Mouse (Mus musculus) testis, postnatal 10 days (tissue): ENCODE measurements around the gene Bbs12.

Experiments
- DNase-seq: peaks from one replicate; pipeline ENCODE4 v3.0.0; 2021; ENCODE audit warnings: low spot score

Gene Bbs12

GRCm38 (mm10) chr3:37326627-37327026 is 14.3 kb downstream of the Bbs12 start:
- DNase-seq, result no peak

GRCm38 (mm10) chr3:37328489-37328888 is 16.1 kb downstream of the Bbs12 start:
- DNase-seq, result no peak

- no peak for DNase-seq
Observed at GRCm38 (mm10) chr3:37329963-37330362, 17.6 kb downstream of the Bbs12 start.

GRCm38 (mm10) chr3:37331999-37332449 is 19.7 kb downstream of the Bbs12 start:
- no peak for DNase-seq

- DNase-seq, result no peak
Observed at GRCm38 (mm10) chr3:37334053-37334452, 21.7 kb downstream of the Bbs12 start.

GRCm38 (mm10) chr3:37341110-37341509 is 28.8 kb downstream of the Bbs12 start:
- peak; percentile 54 for DNase-seq

- DNase-seq, result no peak
Observed at GRCm38 (mm10) chr3:37342811-37343210, 30.5 kb downstream of the Bbs12 start.

GRCm38 (mm10) chr3:37347671-37348070 is 35.3 kb downstream of the Bbs12 start:
- DNase-seq, result no peak

GRCm38 (mm10) chr3:37348221-37349165 is 36.1 kb downstream of the Bbs12 start, which contains the start of gene Fgf2:
TSS of gene Fgf2 (plus strand) at chr3:37348346.
- DNase-seq, result peak; percentile 69

- no peak for DNase-seq
Observed at GRCm38 (mm10) chr3:37349166-37349548, 36.8 kb downstream of the Bbs12 start.

- no peak for DNase-seq
Observed at GRCm38 (mm10) chr3:37350386-37350785, 38.0 kb downstream of the Bbs12 start.

GRCm38 (mm10) chr3:37353951-37354481 is 41.7 kb downstream of the Bbs12 start:
- no peak for DNase-seq

GRCm38 (mm10) chr3:37354737-37355136 is 42.4 kb downstream of the Bbs12 start:
- no peak for DNase-seq

- no peak for DNase-seq
Observed at GRCm38 (mm10) chr3:37360729-37361128, 48.4 kb downstream of the Bbs12 start.

GRCm38 (mm10) chr3:37365144-37365543 is 52.8 kb downstream of the Bbs12 start:
- no peak for DNase-seq

- no peak for DNase-seq
Observed at GRCm38 (mm10) chr3:37365976-37366375, 53.6 kb downstream of the Bbs12 start.

- no peak for DNase-seq
Observed at GRCm38 (mm10) chr3:37366381-37367053, 54.2 kb downstream of the Bbs12 start.

GRCm38 (mm10) chr3:37370407-37370806 is 58.1 kb downstream of the Bbs12 start:
- no peak for DNase-seq
